8 mouse cellular contexts compared by ENCODE assay signal in the genomic region with DNA sequence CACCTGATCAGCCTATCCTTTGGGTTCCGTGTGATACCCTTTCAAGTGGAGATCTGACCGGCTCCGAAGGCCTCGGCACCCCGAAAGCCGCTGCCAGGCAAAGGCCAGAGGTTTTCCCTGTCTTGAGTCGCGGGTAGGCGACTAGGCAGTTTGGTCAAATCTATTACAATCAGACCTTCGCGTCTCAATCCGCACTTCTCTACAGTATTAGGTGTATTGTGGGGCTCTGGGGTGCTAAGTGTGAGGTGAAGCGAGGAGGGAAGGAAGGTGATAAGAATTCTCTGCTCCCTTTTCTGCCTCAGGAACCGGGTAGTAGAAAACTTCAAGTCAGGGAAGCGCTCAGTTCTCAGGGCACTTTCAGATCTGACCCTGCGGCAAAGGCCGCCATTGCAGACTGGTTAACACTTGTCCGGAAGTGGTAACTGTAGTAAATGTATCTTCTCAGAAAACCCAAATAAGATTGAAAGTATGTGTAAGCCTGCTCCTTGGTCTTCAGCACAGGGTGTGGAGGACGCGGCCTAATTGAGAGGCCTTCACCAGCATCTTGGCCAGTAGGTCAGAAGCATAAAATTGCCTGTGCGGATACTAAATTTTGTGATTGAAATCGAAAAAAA. TPM values are rescaled to one million over a fixed set of nuclear protein-coding genes. Genes with fewer than 3 reads are reported as not detected.
A peak's percentile ranks its signal among the peaks of the same experiment; 100 is the strongest.
DNase-seq lines count a peak whose midpoint lies in the region; ATAC-seq and TF ChIP-seq lines count a peak whose summit lies in the region.

No protein-coding gene starts in this region.

- peaks cover 37% of the 10 kb centered on the region for H3K4me1 ChIP-seq in heart, embryonic 13.5 days
- H3K4me1 ChIP-seq in heart, adult 2 months (ENCODE audit: control insufficient read depth, insufficient read depth, low read length), result peaks cover 2% of the 10 kb centered on the region; the same call in 1 of the 2 replicates
- H3K4me1 ChIP-seq in forebrain, embryonic 12.5 days, result peaks cover 40% of the 10 kb centered on the region
- H3K4me1 ChIP-seq in liver, embryonic 15.5 days (replicated peaks), result peaks cover 37% of the 10 kb centered on the region

- ATAC-seq in heart, embryonic 13.5 days (ENCODE audit: extremely low read depth, insufficient number of reproducible peaks, low FRiP score, low TSS enrichment), result no peak
- ATAC-seq in forebrain, embryonic 12.5 days (ENCODE audit: low FRiP score), result no peak
- ATAC-seq in liver, embryonic 15.5 days (ENCODE audit: insufficient read depth), result no peak

- intact Hi-C loops in heart, adult 2 months (cut with DNase I), result no loop called here

- DNase-seq in heart, adult 2 months, result no peak
- DNase-seq in CD4-positive helper T cell, adult 2 months (ENCODE audit: low read depth, low spot score), result peak; percentile 23
- no peak for DNase-seq in frontal cortex, postnatal 14 days (ENCODE audit: low spot score in 2 of 2)
- no peak for DNase-seq in cerebellum, adult 18-20 months
- no peak for DNase-seq in left cerebral cortex, adult 8-10 months (ENCODE audit: low spot score in 2 of 2)

- 15% methylated on average over 22 of the region's 22 CpGs for WGBS in heart, embryonic 13.5 days
- WGBS in heart, adult 2 months, result 48% methylated on average over 22 of the region's 22 CpGs
- WGBS in forebrain, embryonic 12.5 days, result 6% methylated on average over 22 of the region's 22 CpGs
- 12% methylated on average over 22 of the region's 22 CpGs for WGBS in liver, embryonic 15.5 days (ENCODE audit: insufficient replicate concordance)

- no peak for TF ChIP-seq POLR2A in heart, adult 2 months (IDR thresholded peaks at IDR 0.05; ENCODE audit: insufficient read depth, low read depth, low read length)

- H3K79me2 ChIP-seq in heart, adult 2 months (replicated peaks; ENCODE audit: control insufficient read depth, insufficient read depth, low read length), result no peaks in the 10 kb centered on the region

- TF ChIP-seq EP300 in heart, adult 2 months (IDR thresholded peaks at IDR 0.05; ENCODE audit: insufficient read depth, low read depth, low read length), result no peak

- H3K36me3 ChIP-seq in heart, embryonic 13.5 days, result peaks cover 4% of the 10 kb centered on the region; the same call in 1 of the 2 replicates
- no peaks in the 10 kb centered on the region; the same call in 1 of the 2 replicates for H3K36me3 ChIP-seq in heart, adult 2 months (ENCODE audit: control insufficient read depth, insufficient read depth, low read length)
- H3K36me3 ChIP-seq in forebrain, embryonic 12.5 days (replicated peaks), result no peaks in the 10 kb centered on the region
- H3K36me3 ChIP-seq in liver, embryonic 15.5 days (replicated peaks), result peaks cover 6% of the 10 kb centered on the region

- H3K27ac ChIP-seq in heart, embryonic 13.5 days (replicated peaks), result no peak overlapping the region
- H3K27ac ChIP-seq in heart, adult 2 months, result no peak overlapping the region
- H3K27ac ChIP-seq in forebrain, embryonic 12.5 days, result no peak overlapping the region
- H3K27ac ChIP-seq in liver, embryonic 15.5 days (replicated peaks), result no peak overlapping the region

- peaks cover 60% of the 10 kb centered on the region for H3K27me3 ChIP-seq in heart, embryonic 13.5 days (replicated peaks)
- H3K27me3 ChIP-seq in heart, adult 2 months (ENCODE audit: control insufficient read depth, insufficient read depth, low read length), result peaks cover 26% of the 10 kb centered on the region
- H3K27me3 ChIP-seq in forebrain, embryonic 12.5 days, result peaks cover 52% of the 10 kb centered on the region
- H3K27me3 ChIP-seq in liver, embryonic 15.5 days, result peaks cover 65% of the 10 kb centered on the region

- TF ChIP-seq CTCF in heart, adult 2 months (IDR thresholded peaks at IDR 0.05), result no peak

- no peaks in the 10 kb centered on the region for H3K9me3 ChIP-seq in heart, embryonic 13.5 days
- no peaks in the 10 kb centered on the region for H3K9me3 ChIP-seq in forebrain, embryonic 12.5 days
- no peaks in the 10 kb centered on the region for H3K9me3 ChIP-seq in liver, embryonic 15.5 days (replicated peaks)

- H3K9ac ChIP-seq in heart, embryonic 13.5 days, result no peak overlapping the region
- H3K9ac ChIP-seq in heart, adult 2 months (ENCODE audit: low read depth, low read length), result no peak overlapping the region
- H3K9ac ChIP-seq in forebrain, embryonic 12.5 days, result no peak overlapping the region
- no peak overlapping the region for H3K9ac ChIP-seq in liver, embryonic 15.5 days

- H3K4me3 ChIP-seq in heart, embryonic 13.5 days, result peak overlapping the region; percentile 37
- no peak overlapping the region for H3K4me3 ChIP-seq in heart, adult 2 months
- no peak overlapping the region for H3K4me3 ChIP-seq in forebrain, embryonic 12.5 days (replicated peaks)
- H3K4me3 ChIP-seq in liver, embryonic 15.5 days (replicated peaks), result no peak overlapping the region; the same call in 1 of the 2 replicates

- H3K4me2 ChIP-seq in heart, embryonic 13.5 days, result peak overlapping the region; percentile 54
- H3K4me2 ChIP-seq in forebrain, embryonic 12.5 days, result peak overlapping the region; percentile 40
- peak overlapping the region; percentile 30 for H3K4me2 ChIP-seq in liver, embryonic 15.5 days

RNA-seq across cellular contexts. Expression of gene Sp9, which starts 9.4 kb away (rescaled TPM):
- polyA plus RNA-seq in heart, embryonic 13.5 days (2015; fragmentation: Nextera tagmentation; extraction: Ambion mirVana), result 0.04 TPM in 1 of 2 replicates, not detected in the other
- total RNA-seq in heart, adult 2 months (2021), result not detected
- polyA plus RNA-seq in heart, adult 2 months (2012; rRNA removed), result not detected in 2 replicates
- 12.9 and 16.1 TPM in 2 replicates for polyA plus RNA-seq in forebrain, embryonic 12.5 days (2016; fragmentation: Nextera tagmentation; extraction: Ambion mirVana)
- not detected in 2 replicates for polyA plus RNA-seq in liver, embryonic 15.5 days (2015; fragmentation: Nextera tagmentation; extraction: Ambion mirVana)
- total RNA-seq in left cerebral cortex, adult 8-10 months (2022), result 1 to 10 TPM; 4.9 to 5.9 (median 5.3) TPM

RNA-seq across cellular contexts. Expression of gene Scrn3, which starts 31.2 kb away (rescaled TPM):
- 12.0 and 14.3 TPM in 2 replicates for polyA plus RNA-seq in heart, embryonic 13.5 days (2015; fragmentation: Nextera tagmentation; extraction: Ambion mirVana)
- total RNA-seq in heart, adult 2 months (2021), result 10 to 100 TPM; 24.0 to 27.8 TPM
- polyA plus RNA-seq in heart, adult 2 months (2012; rRNA removed), result 11.4 and 24.5 TPM in 2 replicates
- polyA plus RNA-seq in forebrain, embryonic 12.5 days (2016; fragmentation: Nextera tagmentation; extraction: Ambion mirVana), result 10.9 and 12.7 TPM in 2 replicates
- polyA plus RNA-seq in liver, embryonic 15.5 days (2015; fragmentation: Nextera tagmentation; extraction: Ambion mirVana), result 27.9 and 28.5 TPM in 2 replicates
- 10 to 100 TPM; 21.0 to 29.3 (median 24.2) TPM for total RNA-seq in left cerebral cortex, adult 8-10 months (2022)

RNA-seq across cellular contexts. Expression of gene Cir1, which starts 31.3 kb away (rescaled TPM):
- 14.5 and 16.9 TPM in 2 replicates for polyA plus RNA-seq in heart, embryonic 13.5 days (2015; fragmentation: Nextera tagmentation; extraction: Ambion mirVana)
- total RNA-seq in heart, adult 2 months (2021), result 10 to 100 TPM; 11.9 to 14.3 TPM
- 2.5 and 4.7 TPM in 2 replicates for polyA plus RNA-seq in heart, adult 2 months (2012; rRNA removed)
- polyA plus RNA-seq in forebrain, embryonic 12.5 days (2016; fragmentation: Nextera tagmentation; extraction: Ambion mirVana), result 24.0 and 26.1 TPM in 2 replicates
- 14.1 and 17.4 TPM in 2 replicates for polyA plus RNA-seq in liver, embryonic 15.5 days (2015; fragmentation: Nextera tagmentation; extraction: Ambion mirVana)
- total RNA-seq in left cerebral cortex, adult 8-10 months (2022), result 10 to 100 TPM; 25.9 to 28.4 (median 28.0) TPM

Comparison
In these comparisons a context has a peak if more than half of its experiments do, and no peak if none do; other contexts are left out.
1. RNA of gene Sp9, which starts 9.4 kb away (polyA plus RNA-seq): 12.9 to 16.1 TPM in forebrain, embryonic 12.5 days; 0.04 TPM in heart, embryonic 13.5 days, not detected in heart, adult 2 months and not detected in liver, embryonic 15.5 days; every median in the first group is over 10 times any median in the second.
2. Peak in every context shown above with its lines, with median percentiles within 50 percentile points of each other: H3K4me2 ChIP-seq.